Mouse (Mus musculus) T-helper 17 cell (primary cell): ENCODE measurements around the gene Gm13199.

ENCODE experiments used
- in situ Hi-C, 2 experiments: fragments of 300-600 bp; cut with MboI, MseI; formaldehyde crosslinking; loops; 1 replicate in 1 of 2; 2 replicates in 1 of 2; pipeline ENCODE4 v1.15.1; 2025; ENCODE audit warnings: high pct_unique_total_duplicates in 2 of 2

Gm13199 gene

DNA sequence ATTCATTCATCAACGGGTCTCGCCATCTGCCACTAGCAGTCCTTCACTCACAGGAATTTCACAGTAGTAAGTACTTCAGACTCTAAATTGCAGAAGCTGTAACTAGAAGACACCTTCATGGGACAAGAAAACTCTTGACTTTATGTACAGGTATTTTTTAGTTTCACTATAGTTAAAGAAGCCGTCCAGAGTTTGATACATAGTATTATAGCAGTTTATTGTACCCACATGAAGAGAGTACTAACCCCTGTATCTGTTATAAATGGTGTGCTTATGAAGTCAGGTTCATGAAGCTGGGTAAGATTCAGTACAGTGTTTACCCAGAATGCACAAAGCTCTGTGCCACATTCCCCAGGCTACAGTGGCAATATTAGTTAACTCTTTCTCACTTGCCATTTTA is at the start of gene Gm13199:
Gene Gm13199, minus strand, starts transcription at position 101 of the 400 bp plus-strand sequence.
- in situ Hi-C loops, result no loop called here

- in situ Hi-C loops, result no loop called here
These were observed 48.7 kb upstream of the Gm13199 start for GRCm38 (mm10) chr2:5911282-5911965.

GRCm38 (mm10) chr2:5906625-5907024 is 43.9 kb upstream of the Gm13199 start:
- in situ Hi-C loops, result loop anchor here in 1 of 2 experiments (5.0 kb wide), 1 partner anchor 41 kb away; no protein-coding TSS in a partner anchor

- in situ Hi-C loops, result loop anchor here in 1 of 2 experiments (5.0 kb wide), 1 partner anchor 41 kb away; no protein-coding TSS in a partner anchor
These were observed 43.4 kb upstream of the Gm13199 start for GRCm38 (mm10) chr2:5906092-5906491.

DNA sequence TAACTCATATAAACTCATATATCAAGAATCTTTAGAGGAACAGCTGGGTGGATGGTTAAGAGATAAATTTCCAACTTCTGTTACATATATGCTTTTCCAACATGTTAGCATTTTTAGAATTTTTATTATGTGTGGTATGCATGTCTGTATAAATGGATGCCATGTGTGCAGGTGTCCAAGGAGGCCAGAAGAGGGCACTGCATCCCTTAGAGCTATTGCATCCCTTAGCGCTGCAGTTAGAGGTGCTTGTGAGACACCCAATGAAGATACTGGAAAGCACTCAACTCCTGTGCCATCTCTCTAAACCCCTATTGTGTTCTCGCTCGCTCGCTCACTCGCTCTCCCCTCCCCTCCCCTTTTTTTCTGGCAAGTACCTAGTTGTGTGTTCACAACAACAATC is 37.4 kb upstream of the Gm13199 start:
- in situ Hi-C loops, result no loop called here

DNA sequence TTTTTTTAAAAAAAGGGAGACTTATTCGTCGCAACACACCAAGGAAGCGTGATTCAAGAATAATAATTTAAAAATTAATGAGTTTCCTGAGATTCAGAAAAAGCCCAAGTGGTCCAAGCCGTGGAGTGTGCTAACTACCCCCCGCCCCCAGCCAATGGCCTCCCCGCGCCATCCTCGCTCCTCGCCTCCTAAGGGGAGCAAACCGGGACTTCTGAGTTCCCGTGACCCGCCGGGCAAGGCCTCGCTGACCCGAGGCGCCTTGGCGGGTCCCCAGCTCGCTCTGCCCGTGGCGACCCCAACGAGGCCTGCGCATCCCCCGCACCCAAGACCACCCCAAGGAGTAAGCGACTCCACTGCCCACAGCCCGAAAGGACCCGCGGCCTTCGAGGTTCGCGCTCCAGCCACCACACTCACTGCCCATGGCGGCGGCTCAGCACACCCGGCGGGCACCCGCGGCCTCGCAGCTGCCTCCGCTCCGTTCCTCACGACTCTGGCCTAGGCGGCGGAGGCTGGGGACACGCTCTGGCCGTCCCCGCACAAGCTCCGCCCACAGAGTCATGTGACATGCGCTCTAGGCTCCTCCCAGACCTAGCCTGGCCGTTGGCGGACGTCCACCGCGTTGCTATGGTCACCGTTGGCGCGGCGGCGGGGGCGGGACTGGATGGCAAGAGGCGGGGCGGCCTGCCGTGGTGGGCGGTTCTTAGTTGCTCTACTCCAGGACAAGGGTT is 32.3 kb upstream of the Gm13199 start, which contains the start of gene Sec61a2:
Gene Sec61a2, minus strand, starts transcription at position 590 of the 728 bp plus-strand sequence.
- in situ Hi-C loops, result loop anchor here in 1 of 2 experiments (10.0 kb wide), 1 partner anchor 50 kb away; the partner anchor contains the start of genes Cdc123 and Nudt5

DNA sequence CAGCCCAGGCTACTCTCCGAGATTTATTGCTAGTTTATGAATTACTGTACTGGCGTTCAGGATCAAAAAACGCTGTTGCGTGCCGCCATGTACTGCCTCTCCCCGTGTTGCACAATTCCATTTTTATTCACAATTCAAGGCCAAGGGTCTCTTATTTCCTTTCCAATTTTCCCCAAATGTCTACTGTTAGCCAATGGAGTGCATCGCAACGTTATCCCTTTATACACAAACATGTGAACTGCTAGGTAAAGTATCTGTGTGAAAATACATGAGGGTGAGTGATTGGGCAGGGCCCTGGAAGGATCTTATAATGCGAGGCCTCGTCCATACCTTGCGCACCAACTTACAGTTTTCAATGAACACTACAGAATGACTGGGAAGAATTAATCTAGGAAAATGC is 31.6 kb upstream of the Gm13199 start:
- in situ Hi-C loops, result loop anchor here in 1 of 2 experiments (10.0 kb wide), 1 partner anchor 49 kb away; the partner anchor contains the start of genes Cdc123 and Nudt5

GRCm38 (mm10) chr2:5889412-5889811 is 26.7 kb upstream of the Gm13199 start:
- in situ Hi-C loops, result no loop called here

- in situ Hi-C loops, result no loop called here
These were observed 26.1 kb upstream of the Gm13199 start for GRCm38 (mm10) chr2:5888865-5889264.

- in situ Hi-C loops, result loop anchor here in 1 of 2 experiments (10.0 kb wide), 1 partner anchor 1493 kb away; no protein-coding TSS in a partner anchor
These were observed 14.7 kb upstream of the Gm13199 start for GRCm38 (mm10) chr2:5877446-5877845.

- in situ Hi-C loops, result loop anchor here in 1 of 2 experiments (10.0 kb wide), 1 partner anchor 1485 kb away; no protein-coding TSS in a partner anchor
These were observed 7.0 kb upstream of the Gm13199 start for GRCm38 (mm10) chr2:5869746-5870145.

GRCm38 (mm10) chr2:5867681-5868080 is 4.9 kb upstream of the Gm13199 start:
- in situ Hi-C loops, result no loop called here

- in situ Hi-C loops, result loop anchor here in 1 of 2 experiments (5.0 kb wide), 1 partner anchor 960 kb away; no protein-coding TSS in a partner anchor
These were observed 10.9 kb downstream of the Gm13199 start for GRCm38 (mm10) chr2:5851866-5852265.

DNA sequence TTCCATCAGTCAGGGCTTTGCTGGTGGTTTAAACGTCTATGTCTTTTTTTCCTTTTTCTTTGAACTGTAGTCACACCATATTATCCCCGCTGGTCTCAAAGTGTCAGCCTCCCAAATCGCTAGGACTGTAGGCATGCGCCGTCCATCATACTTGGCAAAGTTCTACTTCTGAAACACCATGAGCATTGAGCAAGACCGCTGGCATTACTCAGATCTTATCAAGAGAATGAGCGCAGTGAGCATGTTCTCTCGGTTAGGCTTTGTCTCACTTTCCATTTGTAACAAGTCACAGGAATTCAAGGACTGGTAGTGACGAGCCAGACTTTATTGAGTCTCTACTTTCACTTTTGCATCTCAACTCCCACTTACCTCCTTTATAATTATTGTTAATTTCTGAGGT is 11.6 kb downstream of the Gm13199 start:
- in situ Hi-C loops, result loop anchor here in 1 of 2 experiments (5.0 kb wide), 1 partner anchor 959 kb away; no protein-coding TSS in a partner anchor

- in situ Hi-C loops, result loop anchor here in 1 of 2 experiments (10.0 kb wide), 1 partner anchor 49 kb away; the partner anchor contains the start of gene Sec61a2
These were observed 16.9 kb downstream of the Gm13199 start for GRCm38 (mm10) chr2:5845826-5846225.

DNA sequence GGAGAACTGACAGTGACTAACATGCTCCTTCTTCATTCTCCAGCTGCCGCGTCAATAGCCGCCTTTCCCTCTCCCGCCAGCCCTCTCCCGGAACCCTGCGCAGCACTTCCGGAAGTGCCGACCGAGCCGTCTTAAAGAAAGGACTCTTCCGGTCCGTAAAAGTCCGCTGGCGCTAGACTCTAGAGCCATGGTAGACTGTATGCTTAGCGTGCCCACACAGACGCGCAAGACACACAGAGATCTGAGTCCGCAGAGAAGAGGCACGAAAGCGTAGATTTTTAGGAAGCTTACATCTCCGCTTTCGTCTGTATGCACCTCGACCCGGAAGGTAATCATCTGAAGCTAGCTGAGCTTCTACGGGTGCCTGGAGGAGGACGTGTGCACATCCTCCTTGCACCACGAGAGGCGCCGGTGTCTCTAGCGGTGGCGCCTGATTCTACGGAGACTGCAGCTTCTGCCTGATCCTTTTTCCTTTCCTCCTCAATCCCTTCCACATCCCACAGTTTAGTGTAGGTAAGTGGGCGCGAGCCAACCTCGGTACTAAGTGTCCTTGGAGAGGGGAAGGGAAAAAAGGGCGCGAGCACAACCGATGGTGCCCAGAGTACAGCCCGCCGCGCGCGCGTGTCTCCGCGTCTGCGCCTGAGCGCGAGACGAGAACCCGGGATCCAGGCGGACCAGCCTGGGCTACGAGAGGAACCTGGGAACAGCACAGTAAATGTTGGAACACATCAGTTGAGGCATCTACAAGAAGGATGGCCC is 17.7 kb downstream of the Gm13199 start, which contains the start of the genes Nudt5 and Cdc123:
Gene Nudt5, plus strand, starts transcription at position 147 of the 759 bp plus-strand sequence.
Gene Cdc123, minus strand, starts transcription at position 292 of the 759 bp plus-strand sequence.
- in situ Hi-C loops, result loop anchor here in 1 of 2 experiments (10.0 kb wide), 1 partner anchor 50 kb away; the partner anchor contains the start of gene Sec61a2

DNA sequence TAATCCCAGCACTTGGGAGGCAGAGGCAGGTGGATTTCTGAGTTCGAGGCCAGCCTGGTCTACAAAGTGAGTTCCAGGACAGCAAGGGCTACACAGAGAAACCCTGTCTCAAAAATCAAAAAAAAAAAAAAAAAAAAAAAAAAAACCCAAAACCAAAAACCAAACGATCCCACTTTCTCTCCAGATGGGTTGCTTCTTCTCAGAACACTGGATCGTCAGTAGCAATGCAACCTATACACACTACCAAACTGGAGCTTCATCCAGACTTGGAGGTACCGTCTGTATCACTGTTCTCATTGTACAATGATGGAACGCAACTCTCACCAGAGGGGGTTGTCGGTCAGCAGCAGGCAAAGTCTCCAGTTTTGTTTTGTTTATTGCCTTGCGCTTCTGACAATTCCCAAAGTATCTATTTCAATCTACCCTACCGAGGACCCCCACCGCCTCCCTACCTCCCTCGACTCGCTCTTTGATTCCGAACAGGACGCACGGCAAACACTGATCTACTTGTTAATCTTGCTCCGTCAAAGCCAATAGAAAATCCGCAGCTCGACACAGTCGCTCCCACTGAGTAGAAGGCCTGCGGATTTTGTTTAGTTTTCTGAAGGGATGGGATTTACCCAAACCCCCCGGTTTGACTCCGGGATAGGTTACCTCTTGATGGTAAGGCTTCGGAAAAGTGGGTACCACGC is 18.4 kb downstream of the Gm13199 start:
- in situ Hi-C loops, result loop anchor here in 1 of 2 experiments (10.0 kb wide), 1 partner anchor 50 kb away; the partner anchor contains the start of gene Sec61a2

GRCm38 (mm10) chr2:5840815-5841214 is 21.9 kb downstream of the Gm13199 start:
- in situ Hi-C loops, result loop anchor here in 1 of 2 experiments (10.0 kb wide), 1 partner anchor 54 kb away; the partner anchor contains the start of gene Sec61a2

DNA sequence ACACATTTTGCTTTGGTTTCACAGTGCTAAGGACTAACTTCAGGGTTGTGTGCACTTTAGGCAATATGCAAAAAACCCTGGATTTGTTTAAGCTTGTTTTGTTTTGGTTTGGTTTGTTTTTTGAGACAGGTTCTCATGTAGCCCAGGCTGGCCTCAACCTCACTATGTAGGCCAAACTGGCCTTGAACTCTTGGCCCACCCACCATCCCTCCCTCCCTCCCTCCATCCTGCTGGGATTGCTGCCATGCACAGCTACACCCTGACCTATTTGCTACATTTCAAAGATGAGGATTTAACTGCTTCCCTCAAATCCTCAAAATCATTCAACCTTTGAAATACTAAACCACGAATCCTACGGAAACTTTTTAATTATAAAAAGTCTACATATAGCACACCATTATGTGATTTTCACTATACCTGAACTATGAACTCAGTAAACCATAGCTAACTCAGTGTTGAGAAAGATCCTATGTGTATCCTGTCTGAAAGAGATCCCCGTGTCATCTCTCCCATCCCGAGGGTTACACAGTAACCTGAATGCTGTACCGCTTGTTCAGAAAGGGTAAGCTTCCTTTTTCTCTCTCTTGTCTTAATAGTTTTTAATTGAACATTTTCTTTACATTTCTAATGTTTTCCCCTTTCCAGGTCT is 37.3 kb downstream of the Gm13199 start:
- in situ Hi-C loops, result no loop called here

- in situ Hi-C loops, result no loop called here
These were observed 38.0 kb downstream of the Gm13199 start for GRCm38 (mm10) chr2:5824685-5825084.
